8 mouse cellular contexts compared by ENCODE assay signal in genomic region chr2:18799966-18800645, GRCm38 (mm10).
DNase-seq lines count a peak whose midpoint lies in the region; ATAC-seq and TF ChIP-seq lines count a peak whose summit lies in the region.

No protein-coding gene starts in this region.

- under 1% methylated on average over 46 of the region's 46 CpGs for WGBS in heart, embryonic 11.5 days (ENCODE audit: insufficient replicate concordance)
- under 1% methylated on average over 46 of the region's 46 CpGs for WGBS in liver, embryonic 11.5 days
- 2% methylated on average over 46 of the region's 46 CpGs for WGBS in thymus, adult 2 months

- peaks cover 54% of the 10 kb centered on the region for H3K27me3 ChIP-seq in heart, embryonic 11.5 days (ENCODE audit: control insufficient read depth, insufficient read depth, low read length)
- peaks cover 57% of the 10 kb centered on the region for H3K27me3 ChIP-seq in liver, embryonic 11.5 days (replicated peaks; ENCODE audit: control insufficient read depth, insufficient read depth, low read length)
- H3K27me3 ChIP-seq in myocyte (ENCODE audit: control insufficient read depth, insufficient read depth, insufficient read length), result no peaks in the 10 kb centered on the region
- H3K27me3 ChIP-seq in thymus, adult 2 months (ENCODE audit: control insufficient read depth, insufficient read depth, low read length), result peaks cover 23% of the 10 kb centered on the region

- H3K27ac ChIP-seq in heart, embryonic 11.5 days (ENCODE audit: low read depth, low read length), result no peak overlapping the region
- no peak overlapping the region for H3K27ac ChIP-seq in liver, embryonic 11.5 days (ENCODE audit: low read depth, low read length)
- no peak overlapping the region for H3K27ac ChIP-seq in thymus, adult 2 months (ENCODE audit: control insufficient read depth, insufficient read depth, low read length)

- TF ChIP-seq CTCF in thymus, adult 2 months (IDR thresholded peaks at IDR 0.05; ENCODE audit: borderline replicate concordance, control insufficient read depth, extremely low read depth, insufficient read depth, low read length, poor library complexity), result no peak

- H3K79me2 ChIP-seq in myocyte (ENCODE audit: control insufficient read depth, insufficient read depth), result no peaks in the 10 kb centered on the region

- DNase-seq in spleen, adult 18-20 months, result peak; percentile 13 to 35
- DNase-seq in spleen, adult 12 weeks (ENCODE audit: low spot score), result no peak
- DNase-seq in kidney, postnatal 14 days, result peak; percentile 26
- DNase-seq in liver, embryonic 11.5 days (ENCODE audit: low spot score), result peak; percentile 50
- DNase-seq in thymus, adult 2 months, result peak; percentile 51

- no peaks in the 10 kb centered on the region for H3K9me3 ChIP-seq in heart, embryonic 11.5 days (replicated peaks; ENCODE audit: control insufficient read depth, low read length)
- H3K9me3 ChIP-seq in liver, embryonic 11.5 days (ENCODE audit: control insufficient read depth, low read length), result no peaks in the 10 kb centered on the region

- ATAC-seq in common myeloid progenitor, adult 5-6 weeks (replicated peaks; ENCODE audit: low read depth, poor library complexity, severe bottlenecking), result peak; percentile 55
- ATAC-seq in heart, embryonic 11.5 days (replicated peaks; ENCODE audit: insufficient number of reproducible peaks, low FRiP score, low TSS enrichment), result 0 out of 2 replicates have a peak, but pooled peaks have one; percentile 22
- ATAC-seq in liver, embryonic 11.5 days (replicated peaks; ENCODE audit: low FRiP score), result no peak

- TF ChIP-seq POLR2A in myocyte (IDR thresholded peaks at IDR 0.05; ENCODE audit: insufficient read length, low read depth), result no peak
- TF ChIP-seq POLR2A in thymus, adult 2 months (IDR thresholded peaks at IDR 0.05; ENCODE audit: control insufficient read depth, extremely low read depth, insufficient read depth, low read length, poor library complexity), result no peak

- no peaks in the 10 kb centered on the region for H3K36me3 ChIP-seq in heart, embryonic 11.5 days (ENCODE audit: control insufficient read depth, insufficient read depth, low read length)
- H3K36me3 ChIP-seq in liver, embryonic 11.5 days (ENCODE audit: control insufficient read depth, insufficient read depth, low read length), result no peaks in the 10 kb centered on the region
- no peaks in the 10 kb centered on the region for H3K36me3 ChIP-seq in myocyte (ENCODE audit: control insufficient read depth, insufficient read depth)
- H3K36me3 ChIP-seq in thymus, adult 2 months (ENCODE audit: control insufficient read depth, insufficient read depth, low read length), result no peaks in the 10 kb centered on the region

- peak overlapping the region; percentile 87 for H3K4me2 ChIP-seq in heart, embryonic 11.5 days
- H3K4me2 ChIP-seq in liver, embryonic 11.5 days, result peak overlapping the region; percentile 60
- H3K4me2 ChIP-seq in myocyte (ENCODE audit: low read depth), result peak overlapping the region; percentile 47

- no peak overlapping the region for H3ac ChIP-seq in myocyte (ENCODE audit: control insufficient read depth, insufficient read length)

- peak overlapping the region; percentile 49; the same call in 1 of the 2 replicates for H3K9ac ChIP-seq in heart, embryonic 11.5 days (ENCODE audit: low read depth, low read length)
- H3K9ac ChIP-seq in liver, embryonic 11.5 days (ENCODE audit: low read depth, low read length), result no peak overlapping the region

- peak overlapping the region; percentile 49 for H3K4me3 ChIP-seq in heart, embryonic 11.5 days (ENCODE audit: low read depth, low read length)
- H3K4me3 ChIP-seq in liver, embryonic 11.5 days (ENCODE audit: low read depth, low read length), result peak overlapping the region; percentile 39
- no peak overlapping the region for H3K4me3 ChIP-seq in myocyte
- H3K4me3 ChIP-seq in thymus, adult 2 months (ENCODE audit: control insufficient read depth, insufficient read depth, low read length), result peak overlapping the region; percentile 15

- H3K4me1 ChIP-seq in heart, embryonic 11.5 days (ENCODE audit: control insufficient read depth, insufficient read depth, low read length), result peaks cover 15% of the 10 kb centered on the region; the same call in 1 of the 2 replicates
- H3K4me1 ChIP-seq in liver, embryonic 11.5 days (replicated peaks; ENCODE audit: control insufficient read depth, insufficient read depth, low read length), result 0 out of 2 replicates have a peak, but pooled peaks cover 2% of the 10 kb centered on the region
- H3K4me1 ChIP-seq in thymus, adult 2 months (replicated peaks; ENCODE audit: control insufficient read depth, insufficient read depth, low read length), result peaks cover 14% of the 10 kb centered on the region

TF ChIP-seq in myocyte, 11 proteins besides CTCF, POLR2A, EP300 and RAD21:
- TF ChIP-seq USF1 (IDR thresholded peaks at IDR 0.05; ENCODE audit: low read depth), result no peak
- no peak for TF ChIP-seq CEBPB (IDR thresholded peaks at IDR 0.05; ENCODE audit: insufficient read depth, poor library complexity, severe bottlenecking)
- TF ChIP-seq MYOG (IDR thresholded peaks at IDR 0.05; ENCODE audit: control insufficient read depth in 1 of 3, insufficient read depth in 1 of 3, insufficient read length in 2 of 3, low read depth in 2 of 3), result no peak
- TF ChIP-seq POLR2AphosphoS2 (IDR thresholded peaks at IDR 0.05; ENCODE audit: insufficient read length, low read depth), result no peak
- no peak for TF ChIP-seq TCF12 (IDR thresholded peaks at IDR 0.05; ENCODE audit: insufficient read depth, poor library complexity, severe bottlenecking)
- TF ChIP-seq REST (IDR thresholded peaks at IDR 0.05; ENCODE audit: insufficient read depth, insufficient read length), result no peak
- TF ChIP-seq MAX (IDR thresholded peaks at IDR 0.05; ENCODE audit: low read depth), result no peak
